Mouse (Mus musculus) G1E (cell line): ENCODE measurements around the gene Lama4.

Experiments used
- CTCF ChIP-seq: IDR thresholded peaks from 2 replicates; pipeline ENCODE4 v1.5.1; 2012; ENCODE audit warnings: low read depth, low read length, inconsistent platforms, mixed read lengths
- GATA1 ChIP-seq: IDR thresholded peaks from 2 replicates; pipeline ENCODE4 v1.6.1; 2012; ENCODE audit warnings: borderline replicate concordance, low read length, inconsistent platforms, mixed read lengths
- POLR2AphosphoS5 ChIP-seq: IDR thresholded peaks from 2 replicates; pipeline ENCODE4 v1.6.1; 2012; ENCODE audit warnings: low read depth, low read length, inconsistent platforms; ENCODE audit not compliant: insufficient replicate concordance

GRCm38 (mm10) chr10:39027058-39027457, 61.7 kb downstream of the Lama4 start:
- TF ChIP-seq CTCF (no peak), GATA1 (no peak), POLR2AphosphoS5 (no peak)
